Mouse (Mus musculus) forebrain, embryonic 15.5 days (tissue): ENCODE results near the gene Ago1. TPM values are rescaled to one million over a fixed set of nuclear protein-coding genes. Genes with fewer than 3 reads are reported as not detected.

Experiments used
- ATAC-seq: fragments of 200-750 bp; cut with Nextera tagmentation; replicated peaks from 2 replicates; pipeline ENCODE4 v1.8.0; 2017; ENCODE audit warnings: mild to moderate bottlenecking, moderate TSS enrichment, moderate library complexity
- H3K27ac ChIP-seq: fragments of 300-500 bp; sonication (generic); replicated peaks from 2 replicates; pipeline ENCODE4 v1.5.1; 2015; ENCODE audit warnings: mild to moderate bottlenecking, inconsistent platforms
- H3K27me3 ChIP-seq: fragments of 300-500 bp; sonication (generic); 2 replicates; pipeline ENCODE4 v1.6.1; 2015; ENCODE audit warnings: inconsistent platforms
- H3K36me3 ChIP-seq: fragments of 300-500 bp; sonication (generic); 2 replicates; pipeline ENCODE4 v1.6.1; 2015; ENCODE audit warnings: mild to moderate bottlenecking, inconsistent platforms
- H3K4me1 ChIP-seq: fragments of 300-500 bp; sonication (generic); 2 replicates; pipeline ENCODE4 v1.6.1; 2015; ENCODE audit warnings: inconsistent platforms
- H3K4me2 ChIP-seq: fragments of 300-500 bp; sonication (generic); replicated peaks from 2 replicates; pipeline ENCODE4 v1.6.1; 2015; ENCODE audit warnings: mild to moderate bottlenecking, inconsistent platforms
- H3K4me3 ChIP-seq: fragments of 300-500 bp; sonication (generic); 2 replicates; pipeline ENCODE4 v1.5.1; 2015; ENCODE audit warnings: mild to moderate bottlenecking, inconsistent platforms
- H3K9ac ChIP-seq: fragments of 300-500 bp; sonication (generic); replicated peaks from 2 replicates; pipeline ENCODE4 v1.6.1; 2015; ENCODE audit warnings: mild to moderate bottlenecking, inconsistent platforms
- H3K9me3 ChIP-seq: fragments of 300-500 bp; sonication (generic); 2 replicates; pipeline ENCODE4 v1.6.1; 2016; ENCODE audit warnings: inconsistent platforms
- WGBS: fragments of 180-500 bp; shearing (Covaris S2); methylation state at CpG from one replicate; pipeline ENCODE4 v1.1.7; 2015; ENCODE audit warnings: mixed read lengths; 5-methylcytosine and 5-hydroxymethylcytosine counted together
- polyA plus RNA-seq: library from polyadenylated mRNA; unstranded; fragments of >200 nt; fragmentation: Nextera tagmentation; extraction: Ambion mirVana; gene quantifications from 2 replicates; pipeline ENCODE4 v1.2.1, GENCODE M21; 2015

Ago1 gene
- polyA plus RNA-seq, 1 experiment from 2014 or later, result 15.3 TPM

GRCm38 (mm10) chr4:126467721-126468284 is 580 bp downstream of the Ago1 start:
- Histone ChIP-seq H3K27ac (peak overlapping the region; percentile 98), H3K27me3 (no peaks in the 10 kb centered on the region), H3K36me3 (no peaks in the 10 kb centered on the region), H3K9ac (peak overlapping the region; percentile 98), H3K4me3 (peak overlapping the region; percentile 93), H3K4me2 (peak overlapping the region; percentile 73), H3K4me1 (peaks cover 49% of the 10 kb centered on the region), H3K9me3 (no peaks in the 10 kb centered on the region)
- WGBS, result 2% methylated on average over 25 of the region's 25 CpGs
- ATAC-seq, result peak; percentile 65

DNA sequence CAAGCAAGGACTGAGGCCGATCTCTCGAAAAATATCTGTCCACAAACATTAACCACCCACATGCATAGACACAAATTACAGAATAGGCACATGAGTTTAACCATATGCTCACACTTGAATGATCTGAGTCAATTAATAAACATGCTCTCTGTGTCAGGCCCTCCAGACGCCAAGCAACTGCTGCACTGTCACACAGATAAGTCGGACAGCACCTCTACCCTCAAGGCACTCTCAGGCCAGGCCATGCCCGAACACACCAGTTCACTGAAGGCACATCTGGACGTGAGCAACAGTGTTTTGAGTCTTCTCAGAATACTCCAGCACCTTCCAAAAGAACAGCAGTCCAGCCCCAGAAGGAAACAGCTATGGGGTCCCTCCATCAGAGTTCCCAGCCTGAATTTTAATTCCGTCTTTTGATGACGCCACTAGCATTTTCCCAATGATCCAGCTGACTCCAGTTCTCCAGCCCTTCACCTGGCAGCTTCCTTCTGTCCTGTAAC is 2.1 kb downstream of the Ago1 start:
- WGBS, result 7% methylated on average over 8 of the region's 8 CpGs
- H3K4me2 ChIP-seq, result peak overlapping the region; percentile 73
- H3K4me3 ChIP-seq, result peak overlapping the region; percentile 93
- no peaks in the 10 kb centered on the region for H3K9me3 ChIP-seq
- no peaks in the 10 kb centered on the region for H3K36me3 ChIP-seq
- ATAC-seq, result no peak
- H3K27me3 ChIP-seq, result no peaks in the 10 kb centered on the region
- peaks cover 53% of the 10 kb centered on the region for H3K4me1 ChIP-seq
- peak overlapping the region; percentile 98; the same call in 1 of the 2 replicates for H3K9ac ChIP-seq
- peak overlapping the region; percentile 98 for H3K27ac ChIP-seq

DNA sequence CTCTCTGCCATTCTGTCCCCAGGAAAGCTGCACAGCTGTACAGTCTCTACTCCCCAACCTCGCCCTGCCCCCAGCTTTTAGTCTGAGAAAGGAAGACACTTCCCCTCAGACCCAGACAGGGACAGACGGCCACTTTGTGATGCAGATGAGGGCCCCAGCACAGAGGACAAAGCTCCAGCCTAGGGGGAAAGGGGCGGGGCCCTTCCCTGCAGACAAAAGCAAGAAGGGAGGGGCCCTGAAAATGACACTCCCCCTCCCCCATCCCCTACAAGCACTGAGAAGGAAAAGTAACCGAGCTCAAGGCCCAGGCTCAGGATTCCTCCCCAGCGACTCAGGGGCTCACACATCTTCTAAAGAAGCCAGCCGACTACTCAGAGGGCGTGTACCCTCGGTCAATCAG is 2.5 kb downstream of the Ago1 start:
- WGBS, result 2% methylated on average over 8 of the region's 8 CpGs
- Histone ChIP-seq H3K4me2 (peak overlapping the region; percentile 73), H3K27me3 (no peaks in the 10 kb centered on the region), H3K27ac (peak overlapping the region; percentile 98), H3K9me3 (no peaks in the 10 kb centered on the region), H3K4me3 (peak overlapping the region; percentile 93), H3K36me3 (no peaks in the 10 kb centered on the region), H3K9ac (peak overlapping the region; percentile 98), H3K4me1 (peaks cover 53% of the 10 kb centered on the region)
- peak; percentile 48 for ATAC-seq

- Histone ChIP-seq H3K4me1 (peaks cover 53% of the 10 kb centered on the region), H3K4me3 (peak overlapping the region; percentile 93), H3K9ac (peak overlapping the region; percentile 31), H3K27me3 (no peaks in the 10 kb centered on the region), H3K36me3 (peaks cover 10% of the 10 kb centered on the region; the same call in 1 of the 2 replicates), H3K27ac (peak overlapping the region; percentile 98), H3K9me3 (no peaks in the 10 kb centered on the region), H3K4me2 (peak overlapping the region; percentile 73)
- ATAC-seq, result no peak
- 0% methylated on average over 2 of the region's 2 CpGs for WGBS
Observed at GRCm38 (mm10) chr4:126464892-126465235, 3.5 kb downstream of the Ago1 start.

GRCm38 (mm10) chr4:126464189-126464891 is 4.0 kb downstream of the Ago1 start:
- H3K36me3 ChIP-seq, result peaks cover 15% of the 10 kb centered on the region
- H3K9ac ChIP-seq, result 0 out of 2 replicates have a peak overlapping the region, but pooled peaks have one; percentile 16
- no peaks in the 10 kb centered on the region for H3K9me3 ChIP-seq
- ATAC-seq, result no peak
- H3K27me3 ChIP-seq, result no peaks in the 10 kb centered on the region
- H3K27ac ChIP-seq, result peak overlapping the region; percentile 98
- WGBS, result 10% methylated on average over 4 of the region's 4 CpGs
- H3K4me2 ChIP-seq, result peak overlapping the region; percentile 73
- no peak overlapping the region for H3K4me3 ChIP-seq
- H3K4me1 ChIP-seq, result peaks cover 53% of the 10 kb centered on the region

DNA sequence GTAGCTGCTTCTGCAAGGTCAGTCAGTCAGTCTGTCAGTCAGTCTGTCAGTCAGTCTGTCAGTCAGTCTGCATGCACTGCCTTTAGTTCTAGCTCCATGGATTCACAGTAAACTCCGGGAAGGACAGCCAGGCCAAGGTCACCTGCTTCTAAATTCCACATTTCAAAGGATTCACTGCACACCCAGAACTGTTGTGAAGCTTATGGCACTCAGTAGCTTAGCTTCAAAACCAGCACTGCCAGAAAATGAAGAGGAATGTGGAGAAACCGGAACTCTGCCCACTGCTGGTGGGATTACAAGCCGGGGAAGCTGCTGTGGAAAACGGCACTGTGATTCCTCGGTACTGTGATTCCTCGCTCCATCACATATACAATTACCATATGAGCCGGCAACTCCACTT is 12.9 kb downstream of the Ago1 start:
- Histone ChIP-seq H3K36me3 (peaks cover 87% of the 10 kb centered on the region), H3K4me1 (no peaks in the 10 kb centered on the region), H3K4me3 (no peak overlapping the region), H3K9me3 (no peaks in the 10 kb centered on the region), H3K9ac (no peak overlapping the region), H3K4me2 (no peak overlapping the region), H3K27ac (0 out of 2 replicates have a peak overlapping the region, but pooled peaks have one; percentile 20), H3K27me3 (no peaks in the 10 kb centered on the region)
- no peak for ATAC-seq
- 90% methylated on average over 7 of the region's 7 CpGs for WGBS

DNA sequence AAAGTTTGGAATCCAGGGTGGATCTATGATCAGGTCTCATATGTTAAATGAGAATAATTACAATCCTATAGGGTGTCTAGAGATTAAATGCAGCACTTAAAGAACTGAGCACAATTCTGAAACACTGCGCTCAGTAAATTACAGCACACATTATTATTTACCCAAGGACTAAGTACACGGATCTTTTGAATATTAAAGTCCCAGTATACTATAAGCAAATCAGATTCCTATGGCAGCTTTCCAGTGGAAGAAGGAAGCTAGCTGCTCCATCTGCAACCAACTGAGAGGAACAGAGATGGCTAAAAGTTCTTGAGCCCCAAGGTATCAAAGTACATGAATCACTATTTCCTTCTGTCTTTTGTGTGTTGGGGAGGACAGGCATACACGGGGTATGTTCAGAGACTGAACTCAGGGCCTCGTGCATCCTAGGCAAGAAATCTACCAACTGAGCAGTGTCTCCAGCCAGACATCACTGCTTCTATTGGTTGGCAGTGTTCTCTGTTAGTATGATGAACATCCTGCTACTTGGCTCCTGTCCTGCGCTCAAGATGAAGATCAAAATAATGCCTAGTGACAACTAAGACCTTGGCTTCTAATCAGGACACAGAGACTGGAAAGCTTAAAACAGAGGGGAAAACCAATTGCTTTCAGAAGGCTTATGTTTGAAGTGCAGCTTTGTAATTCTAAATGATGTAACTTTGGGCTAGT is 13.7 kb downstream of the Ago1 start:
- no peaks in the 10 kb centered on the region for H3K4me1 ChIP-seq
- no peaks in the 10 kb centered on the region for H3K9me3 ChIP-seq
- H3K27ac ChIP-seq, result no peak overlapping the region
- peaks cover 87% of the 10 kb centered on the region for H3K36me3 ChIP-seq
- 85% methylated on average over 5 of the region's 5 CpGs for WGBS
- no peak overlapping the region for H3K9ac ChIP-seq
- no peak for ATAC-seq
- no peak overlapping the region for H3K4me2 ChIP-seq
- H3K4me3 ChIP-seq, result no peak overlapping the region
- H3K27me3 ChIP-seq, result no peaks in the 10 kb centered on the region

DNA sequence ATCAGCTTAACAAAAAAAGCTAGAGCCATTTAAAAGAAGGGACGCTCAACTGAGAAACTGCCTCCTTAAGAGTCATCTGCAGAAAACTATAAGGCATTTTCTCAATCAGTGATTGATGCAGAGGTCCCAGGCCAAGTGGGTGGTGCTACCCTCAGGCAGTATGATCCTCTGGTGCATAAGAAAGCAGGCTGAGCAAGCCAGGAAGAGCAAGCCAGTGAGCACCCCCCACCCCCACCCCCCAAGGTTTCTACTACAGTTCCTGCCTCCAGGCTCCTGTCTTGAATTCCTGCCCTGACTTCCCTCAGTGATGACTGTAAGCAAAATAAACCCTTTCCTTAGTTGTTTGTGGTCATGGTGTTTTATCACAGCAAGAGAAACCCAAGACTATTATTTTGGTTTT is 18.1 kb downstream of the Ago1 start:
- H3K4me3 ChIP-seq, result no peak overlapping the region
- H3K27ac ChIP-seq, result no peak overlapping the region
- ATAC-seq, result no peak
- no peak overlapping the region for H3K9ac ChIP-seq
- no peaks in the 10 kb centered on the region for H3K9me3 ChIP-seq
- peaks cover 83% of the 10 kb centered on the region for H3K36me3 ChIP-seq
- WGBS, result 93% methylated on average over 1 of the region's 1 CpGs
- H3K27me3 ChIP-seq, result no peaks in the 10 kb centered on the region
- no peak overlapping the region for H3K4me2 ChIP-seq
- no peaks in the 10 kb centered on the region for H3K4me1 ChIP-seq

- Histone ChIP-seq H3K27me3 (no peaks in the 10 kb centered on the region), H3K9ac (no peak overlapping the region), H3K27ac (no peak overlapping the region), H3K4me1 (no peaks in the 10 kb centered on the region), H3K36me3 (peaks cover 84% of the 10 kb centered on the region), H3K9me3 (no peaks in the 10 kb centered on the region), H3K4me3 (no peak overlapping the region), H3K4me2 (no peak overlapping the region)
- 89% methylated on average over 7 of the region's 7 CpGs for WGBS
- ATAC-seq, result no peak
Observed at GRCm38 (mm10) chr4:126447126-126447525, 21.3 kb downstream of the Ago1 start.

GRCm38 (mm10) chr4:126444528-126444927 is 23.9 kb downstream of the Ago1 start:
- Histone ChIP-seq H3K4me3 (no peak overlapping the region), H3K4me2 (no peak overlapping the region), H3K9ac (no peak overlapping the region), H3K4me1 (no peaks in the 10 kb centered on the region), H3K36me3 (peaks cover 85% of the 10 kb centered on the region), H3K27ac (no peak overlapping the region), H3K9me3 (no peaks in the 10 kb centered on the region), H3K27me3 (no peaks in the 10 kb centered on the region)
- 88% methylated on average over 3 of the region's 3 CpGs for WGBS
- no peak for ATAC-seq

DNA sequence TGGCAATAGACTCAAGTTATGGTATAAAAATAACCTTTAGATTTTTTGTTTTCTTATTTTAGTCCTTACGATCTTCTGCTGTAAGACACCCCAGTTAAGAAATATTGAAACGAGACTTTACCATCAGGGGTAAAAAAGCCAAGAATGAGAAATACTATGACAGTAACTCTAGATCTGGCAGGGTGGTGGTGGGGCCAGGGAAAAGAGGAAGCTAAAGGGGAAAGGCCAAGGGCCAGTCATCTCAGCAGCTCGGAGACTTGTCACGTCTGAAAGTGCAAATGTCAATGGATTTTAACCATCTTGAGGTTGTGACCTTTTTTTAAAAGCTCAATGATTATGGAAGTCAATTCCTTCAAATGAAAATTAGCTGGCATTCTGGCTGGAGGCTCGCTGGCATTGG is 30.1 kb downstream of the Ago1 start:
- H3K4me1 ChIP-seq, result no peaks in the 10 kb centered on the region
- ATAC-seq, result no peak
- peaks cover 84% of the 10 kb centered on the region for H3K36me3 ChIP-seq
- H3K27me3 ChIP-seq, result no peaks in the 10 kb centered on the region
- no peak overlapping the region for H3K4me3 ChIP-seq
- H3K9me3 ChIP-seq, result no peaks in the 10 kb centered on the region
- no peak overlapping the region for H3K4me2 ChIP-seq
- WGBS, result 80% methylated on average over 5 of the region's 5 CpGs
- no peak overlapping the region for H3K27ac ChIP-seq
- no peak overlapping the region for H3K9ac ChIP-seq

GRCm38 (mm10) chr4:126436268-126436667 is 32.1 kb downstream of the Ago1 start:
- no peak overlapping the region for H3K27ac ChIP-seq
- H3K27me3 ChIP-seq, result no peaks in the 10 kb centered on the region
- peaks cover 66% of the 10 kb centered on the region for H3K36me3 ChIP-seq
- no peaks in the 10 kb centered on the region for H3K4me1 ChIP-seq
- H3K4me3 ChIP-seq, result no peak overlapping the region
- ATAC-seq, result no peak
- no peak overlapping the region for H3K4me2 ChIP-seq
- H3K9me3 ChIP-seq, result no peaks in the 10 kb centered on the region
- no peak overlapping the region for H3K9ac ChIP-seq
- WGBS, result 71% methylated on average over 2 of the region's 2 CpGs
